Mouse (Mus musculus) liver, embryonic 11.5 days (tissue): ENCODE measurements around the gene Gucy2g. TPM values are rescaled to one million over a fixed set of nuclear protein-coding genes. Genes with fewer than 3 reads are reported as not detected.
"Not testable (repeated sequence)": the region's sequence is repeated elsewhere in the genome, so short reads cannot be mapped to it uniquely, and the experiment has no call there.

Experiments used
- ATAC-seq: fragments of 200-750 bp; cut with Nextera tagmentation; replicated peaks from 2 replicates; pipeline ENCODE4 v1.8.0; 2017; ENCODE audit warnings: moderate number of reproducible peaks, mild to moderate bottlenecking, moderate TSS enrichment, moderate library complexity; ENCODE audit not compliant: low FRiP score
- DNase-seq: peaks from one replicate; pipeline ENCODE4 v3.0.0-alpha.2; 2017; ENCODE audit warnings: low spot score
- H3K27ac ChIP-seq: fragments of 300-500 bp; sonication (generic); 2 replicates; pipeline ENCODE4 v1.5.1; 2014; ENCODE audit warnings: mild to moderate bottlenecking, low read depth, low read length, control low read depth
- H3K27me3 ChIP-seq: fragments of 300-500 bp; sonication (generic); replicated peaks from 2 replicates; pipeline ENCODE4 v1.6.1; 2014; ENCODE audit warnings: low read length, mixed read lengths; ENCODE audit not compliant: control insufficient read depth, insufficient read depth
- H3K36me3 ChIP-seq: fragments of 300-500 bp; sonication (generic); 2 replicates; pipeline ENCODE4 v1.6.1; 2014; ENCODE audit warnings: mild to moderate bottlenecking, low read length, moderate library complexity, mixed read lengths; ENCODE audit not compliant: control insufficient read depth, insufficient read depth
- H3K4me1 ChIP-seq: fragments of 300-500 bp; sonication (generic); replicated peaks from 2 replicates; pipeline ENCODE4 v1.6.1; 2014; ENCODE audit warnings: low read length, mixed read lengths; ENCODE audit not compliant: control insufficient read depth, insufficient read depth
- H3K4me2 ChIP-seq: fragments of 300-500 bp; sonication (generic); 2 replicates; pipeline ENCODE4 v1.6.1; 2014; ENCODE audit warnings: mild to moderate bottlenecking, control low read depth, moderate library complexity
- H3K4me3 ChIP-seq: fragments of 300-500 bp; sonication (generic); 2 replicates; pipeline ENCODE4 v1.5.1; 2014; ENCODE audit warnings: low read depth, low read length, control low read depth
- H3K9ac ChIP-seq: fragments of 300-500 bp; sonication (generic); 2 replicates; pipeline ENCODE4 v1.6.1; 2014; ENCODE audit warnings: low read depth, low read length, control low read depth
- H3K9me3 ChIP-seq: fragments of 300-500 bp; sonication (generic); 2 replicates; pipeline ENCODE4 v1.6.1; 2016; ENCODE audit warnings: low read length, inconsistent platforms, mixed read lengths; ENCODE audit not compliant: control insufficient read depth
- WGBS: fragments of 180-500 bp; shearing (Covaris S2); extraction: QIAGEN DNeasy Blood & Tissue Kit; methylation state at CpG from one replicate; pipeline ENCODE4 v1.1.7; 2014; 5-methylcytosine and 5-hydroxymethylcytosine counted together
- polyA plus RNA-seq: library from polyadenylated mRNA; unstranded; fragments of >200 nt; fragmentation: Nextera tagmentation; extraction: Ambion mirVana; gene quantifications from 2 replicates; pipeline ENCODE4 v1.2.1, GENCODE M21; 2014

The Gucy2g gene
- polyA plus RNA-seq, 1 experiment from 2014 or later, result 0.04 TPM

DNA sequence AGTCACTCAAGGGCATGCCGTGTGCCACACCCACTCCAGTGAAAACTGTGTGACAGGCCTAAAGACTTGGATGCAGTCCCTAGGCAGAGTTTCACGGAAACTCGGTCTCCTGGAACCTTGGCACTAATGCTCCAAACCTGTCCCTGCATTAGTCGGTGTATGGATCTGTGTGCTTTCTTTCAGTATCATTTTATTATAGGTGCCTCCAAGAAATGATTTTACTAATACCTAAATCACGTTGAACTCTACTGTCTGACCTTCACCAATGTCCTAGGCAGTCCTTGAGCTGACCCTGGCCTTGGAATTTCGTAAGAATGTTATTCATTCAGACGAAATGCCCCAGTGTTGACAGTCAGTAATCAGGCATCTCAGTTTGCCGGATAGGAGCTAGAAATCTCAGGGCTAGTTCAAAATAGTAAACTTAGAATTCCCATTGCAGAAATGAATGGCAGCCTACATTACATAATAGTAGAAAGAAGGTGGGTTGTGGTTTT, 71.8 kb downstream of the Gucy2g start:
- DNase-seq, H3K4me3 ChIP-seq, H3K4me2 ChIP-seq, H3K9ac ChIP-seq, H3K9me3 ChIP-seq, H3K27me3 ChIP-seq, H3K4me1 ChIP-seq, H3K27ac ChIP-seq, ATAC-seq, H3K36me3 ChIP-seq: not testable (repeated sequence)
- WGBS, result 83% methylated on average over 8 of the region's 8 CpGs

GRCm38 (mm10) chr19:55168360-55168759, 72.7 kb downstream of the Gucy2g start:
- Histone ChIP-seq H3K4me3 (no peak overlapping the region), H3K4me1 (no peaks in the 10 kb centered on the region), H3K9ac (no peak overlapping the region), H3K4me2 (no peak overlapping the region), H3K36me3 (no peaks in the 10 kb centered on the region), H3K27me3 (no peaks in the 10 kb centered on the region), H3K27ac (no peak overlapping the region), H3K9me3 (no peaks in the 10 kb centered on the region; the same call in 1 of the 2 replicates)
- DNase-seq, result no peak
- ATAC-seq, result no peak
- 74% methylated on average over 6 of the region's 6 CpGs for WGBS

GRCm38 (mm10) chr19:55167741-55168140, 73.3 kb downstream of the Gucy2g start:
- Histone ChIP-seq H3K4me1 (no peaks in the 10 kb centered on the region), H3K4me2 (no peak overlapping the region), H3K27me3 (no peaks in the 10 kb centered on the region), H3K27ac (no peak overlapping the region), H3K36me3 (no peaks in the 10 kb centered on the region), H3K9me3 (no peaks in the 10 kb centered on the region; the same call in 1 of the 2 replicates), H3K9ac (no peak overlapping the region), H3K4me3 (no peak overlapping the region)
- 33% methylated on average over 2 of the region's 2 CpGs for WGBS
- ATAC-seq (no peak), DNase-seq (no peak)

DNA sequence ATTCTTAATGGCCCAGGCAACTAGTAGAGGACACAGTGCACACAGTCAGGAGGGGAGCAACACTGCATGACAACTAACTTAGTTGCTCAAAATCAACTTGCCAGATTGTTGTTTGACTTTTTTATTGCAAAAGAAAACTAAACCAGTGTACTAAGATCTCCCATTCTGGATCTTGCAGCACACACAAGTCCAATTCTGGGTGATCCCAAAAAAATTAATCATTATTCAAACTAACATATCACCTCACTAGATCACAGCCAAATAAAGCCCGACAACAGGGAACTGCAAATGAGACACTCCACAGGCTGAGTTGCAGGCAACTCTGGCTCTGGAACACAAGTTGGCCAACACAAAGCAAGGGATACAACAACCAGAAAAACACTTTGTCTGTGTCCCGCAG, 74.3 kb downstream of the Gucy2g start:
- ATAC-seq, result no peak
- 85% methylated on average over 2 of the region's 2 CpGs for WGBS
- Histone ChIP-seq H3K9me3 (no peaks in the 10 kb centered on the region; the same call in 1 of the 2 replicates), H3K9ac (no peak overlapping the region), H3K27ac (no peak overlapping the region), H3K27me3 (no peaks in the 10 kb centered on the region), H3K4me3 (no peak overlapping the region), H3K4me1 (no peaks in the 10 kb centered on the region), H3K4me2 (no peak overlapping the region), H3K36me3 (no peaks in the 10 kb centered on the region)
- DNase-seq, result no peak

DNA sequence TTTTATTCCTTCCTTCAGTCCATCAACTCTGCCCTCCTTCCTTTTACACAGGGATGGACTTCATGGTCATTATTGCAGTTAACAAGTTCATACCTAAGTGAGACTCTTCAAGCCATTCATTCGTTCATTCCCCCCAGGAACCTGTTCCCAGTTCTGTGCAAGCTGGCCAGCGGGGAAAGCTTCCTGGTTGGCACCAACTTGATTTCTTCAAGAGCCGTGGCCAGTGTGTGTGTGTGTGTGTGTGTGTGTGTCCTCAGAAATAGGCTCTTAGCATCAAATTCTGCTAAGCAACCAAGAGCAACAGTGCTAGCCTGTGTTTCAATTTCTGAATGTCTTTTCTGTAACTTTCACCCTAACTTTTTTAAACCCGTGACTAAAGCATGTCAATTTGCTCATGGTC, 75.1 kb downstream of the Gucy2g start:
- Histone ChIP-seq H3K9ac (no peak overlapping the region), H3K4me1 (no peaks in the 10 kb centered on the region), H3K9me3 (no peaks in the 10 kb centered on the region; the same call in 1 of the 2 replicates), H3K27me3 (no peaks in the 10 kb centered on the region), H3K36me3 (no peaks in the 10 kb centered on the region), H3K4me3 (no peak overlapping the region), H3K27ac (no peak overlapping the region), H3K4me2 (no peak overlapping the region)
- ATAC-seq (no peak), DNase-seq (no peak)
- 72% methylated on average over 4 of the region's 4 CpGs for WGBS

- no peaks in the 10 kb centered on the region for H3K36me3 ChIP-seq
Observed at GRCm38 (mm10) chr19:55165183-55165865, 75.7 kb downstream of the Gucy2g start.

GRCm38 (mm10) chr19:55164162-55164561, 76.9 kb downstream of the Gucy2g start:
- H3K4me2 ChIP-seq, result no peak overlapping the region
- H3K27ac ChIP-seq, result no peak overlapping the region
- no peaks in the 10 kb centered on the region for H3K4me1 ChIP-seq
- H3K27me3 ChIP-seq, result no peaks in the 10 kb centered on the region
- ATAC-seq, result no peak
- no peaks in the 10 kb centered on the region for H3K9me3 ChIP-seq
- no peak overlapping the region for H3K9ac ChIP-seq
- no peak for DNase-seq
- WGBS, result 31% methylated on average over 1 of the region's 1 CpGs
- H3K36me3 ChIP-seq, result no peaks in the 10 kb centered on the region
- H3K4me3 ChIP-seq, result no peak overlapping the region

More at GRCm38 (mm10) chr19:55165183-55165865, 75.7 kb downstream of the Gucy2g start:
- H3K4me1 ChIP-seq, result no peaks in the 10 kb centered on the region
- ATAC-seq (no peak), DNase-seq (no peak)
- H3K27me3 ChIP-seq, result no peaks in the 10 kb centered on the region
- no peaks in the 10 kb centered on the region; the same call in 1 of the 2 replicates for H3K9me3 ChIP-seq
- H3K9ac ChIP-seq, result no peak overlapping the region
- no peak overlapping the region for H3K4me2 ChIP-seq
- H3K27ac ChIP-seq, result no peak overlapping the region
- 46% methylated on average over 1 of the region's 1 CpGs for WGBS
- H3K4me3 ChIP-seq, result no peak overlapping the region

- DNase-seq (no peak), ATAC-seq (no peak)
- Histone ChIP-seq H3K4me1 (no peaks in the 10 kb centered on the region), H3K4me2 (no peak overlapping the region), H3K9ac (no peak overlapping the region), H3K36me3 (no peaks in the 10 kb centered on the region), H3K9me3 (no peaks in the 10 kb centered on the region), H3K4me3 (no peak overlapping the region), H3K27me3 (no peaks in the 10 kb centered on the region), H3K27ac (no peak overlapping the region)
- WGBS, result 71% methylated on average over 4 of the region's 4 CpGs
Observed at GRCm38 (mm10) chr19:55162271-55162670, 78.8 kb downstream of the Gucy2g start.

DNA sequence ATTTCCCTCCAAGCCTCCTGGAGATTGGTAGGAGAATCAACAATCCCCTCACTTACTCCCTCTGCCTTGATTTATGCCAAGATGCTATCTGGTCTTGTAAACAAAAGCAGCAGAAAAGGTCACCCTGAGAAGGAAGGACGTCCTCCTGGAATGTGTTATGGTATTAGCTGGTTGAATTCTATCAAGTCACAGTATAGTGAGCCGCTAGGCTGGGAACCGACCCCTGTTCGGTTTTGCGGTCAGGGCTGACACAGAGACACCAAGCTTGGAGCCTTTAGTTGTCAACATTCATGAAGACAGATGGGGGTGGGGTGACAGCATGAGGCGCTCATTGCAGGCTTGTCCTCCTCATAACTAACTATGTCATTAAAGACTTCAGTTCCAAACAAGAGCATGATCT, 81.2 kb downstream of the Gucy2g start:
- Histone ChIP-seq H3K4me1 (no peaks in the 10 kb centered on the region), H3K9ac (no peak overlapping the region), H3K4me2 (no peak overlapping the region), H3K36me3 (no peaks in the 10 kb centered on the region), H3K4me3 (no peak overlapping the region), H3K27ac (no peak overlapping the region), H3K9me3 (no peaks in the 10 kb centered on the region), H3K27me3 (no peaks in the 10 kb centered on the region)
- WGBS, result 64% methylated on average over 6 of the region's 6 CpGs
- ATAC-seq, result no peak
- DNase-seq, result no peak
